Mouse (Mus musculus) kidney, postnatal 0 days (tissue): ENCODE data around the gene Gtf2b. TPM values are rescaled to one million over a fixed set of nuclear protein-coding genes. Genes with fewer than 3 reads are reported as not detected.

Experiments used
- ATAC-seq: fragments of 200-750 bp; cut with Nextera tagmentation; replicated peaks from 2 replicates; pipeline ENCODE4 v1.8.0; 2017; ENCODE audit warnings: low read depth, moderate number of reproducible peaks, moderate TSS enrichment, moderate library complexity; ENCODE audit not compliant: low FRiP score
- DNase-seq: peaks from one replicate; pipeline ENCODE4 v3.0.0-alpha.2; 2016; ENCODE audit warnings: low spot score
- H3K27ac ChIP-seq: fragments of 300-500 bp; sonication (generic); 2 replicates; pipeline ENCODE4 v1.5.1; 2014; ENCODE audit warnings: mild to moderate bottlenecking
- H3K27me3 ChIP-seq: fragments of 300-500 bp; sonication (generic); 2 replicates; pipeline ENCODE4 v1.6.1; 2014; ENCODE audit warnings: low read length, mixed read lengths; ENCODE audit not compliant: insufficient read depth
- H3K36me3 ChIP-seq: fragments of 300-500 bp; sonication (generic); 2 replicates; pipeline ENCODE4 v1.6.1; 2014; ENCODE audit warnings: low read length, mixed read lengths; ENCODE audit not compliant: insufficient read depth
- H3K4me1 ChIP-seq: fragments of 300-500 bp; sonication (generic); replicated peaks from 2 replicates; pipeline ENCODE4 v1.6.1; 2014; ENCODE audit warnings: antibody characterized with exemption, low read length, mixed read lengths; ENCODE audit not compliant: insufficient read depth
- H3K4me2 ChIP-seq: fragments of 300-500 bp; sonication (generic); 2 replicates; pipeline ENCODE4 v1.6.1; 2014; ENCODE audit warnings: mild to moderate bottlenecking, low read length, moderate library complexity, mixed read lengths
- H3K4me3 ChIP-seq: fragments of 300-500 bp; sonication (generic); replicated peaks from 2 replicates; pipeline ENCODE4 v1.5.1; 2014; ENCODE audit warnings: low read depth, low read length
- H3K9ac ChIP-seq: fragments of 300-500 bp; sonication (generic); 2 replicates; pipeline ENCODE4 v1.6.1; 2014; ENCODE audit warnings: low read depth, low read length
- H3K9me3 ChIP-seq: fragments of 300-500 bp; sonication (generic); replicated peaks from 2 replicates; pipeline ENCODE4 v1.6.1; 2016; ENCODE audit warnings: low read length, inconsistent platforms, mixed read lengths
- CTCF ChIP-seq: IDR thresholded peaks from 2 replicates; pipeline ENCODE4 v1.5.1; 2016; ENCODE audit warnings: antibody characterized with exemption, low read depth, mild to moderate bottlenecking, moderate library complexity
- WGBS: fragments of 180-500 bp; shearing (Covaris S2); extraction: QIAGEN DNeasy Blood & Tissue Kit; methylation state at CpG from one replicate; pipeline ENCODE4 v1.1.7; 2014; 5-methylcytosine and 5-hydroxymethylcytosine counted together
- polyA plus RNA-seq: library from polyadenylated mRNA; unstranded; fragments of >200 nt; fragmentation: Nextera tagmentation; extraction: Ambion mirVana; gene quantifications from 2 replicates; pipeline ENCODE4 v1.2.1, GENCODE M21; 2015

Gtf2b gene
- polyA plus RNA-seq, 1 experiment from 2014 or later = 84.9 TPM

- H3K36me3 ChIP-seq = no peaks in the 10 kb centered on the region
- no peak overlapping the region for H3K4me3 ChIP-seq
- WGBS = 62% methylated on average over 21 of the region's 21 CpGs
- ATAC-seq = peak; percentile 60
- H3K4me2 ChIP-seq = no peak overlapping the region
- no peaks in the 10 kb centered on the region for H3K4me1 ChIP-seq
- TF ChIP-seq CTCF = peak; percentile 93
- peak; percentile 84 for DNase-seq
- no peaks in the 10 kb centered on the region for H3K27me3 ChIP-seq
- H3K27ac ChIP-seq = no peak overlapping the region
- H3K9ac ChIP-seq = no peak overlapping the region
- H3K9me3 ChIP-seq = no peaks in the 10 kb centered on the region
Observed at GRCm38 (mm10) chr3:142743973-142744898, 20.6 kb upstream of the Gtf2b start.

DNA sequence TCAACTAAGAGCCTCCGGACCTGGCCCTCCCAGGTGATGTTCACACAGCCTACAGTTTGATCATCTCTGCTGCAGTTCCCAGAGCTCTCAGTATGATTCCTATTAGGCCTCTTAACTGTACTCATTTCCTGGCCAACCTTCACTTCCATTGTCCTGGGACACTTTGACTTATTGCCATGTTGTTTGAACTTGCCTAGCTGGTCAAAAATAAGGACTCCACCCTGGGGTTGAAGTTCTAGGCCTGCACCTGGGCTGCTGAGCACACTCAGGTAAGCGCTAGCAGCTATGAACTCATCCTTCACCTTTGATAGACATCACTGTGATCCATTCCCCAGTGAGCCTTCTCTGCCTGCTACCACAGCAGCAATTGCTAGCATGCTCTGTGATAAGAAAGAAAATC is 19.8 kb upstream of the Gtf2b start:
- Histone ChIP-seq H3K9ac (no peak overlapping the region), H3K36me3 (no peaks in the 10 kb centered on the region), H3K4me2 (no peak overlapping the region), H3K4me1 (no peaks in the 10 kb centered on the region), H3K4me3 (no peak overlapping the region), H3K27ac (no peak overlapping the region), H3K9me3 (no peaks in the 10 kb centered on the region), H3K27me3 (no peaks in the 10 kb centered on the region)
- WGBS = 98% methylated on average over 2 of the region's 2 CpGs
- ATAC-seq (no peak), DNase-seq (no peak)
- TF ChIP-seq CTCF = no peak

GRCm38 (mm10) chr3:142747673-142748072 is 17.2 kb upstream of the Gtf2b start:
- Histone ChIP-seq H3K27me3 (no peaks in the 10 kb centered on the region), H3K4me3 (no peak overlapping the region), H3K4me1 (no peaks in the 10 kb centered on the region), H3K4me2 (no peak overlapping the region), H3K27ac (no peak overlapping the region), H3K36me3 (no peaks in the 10 kb centered on the region), H3K9ac (no peak overlapping the region), H3K9me3 (no peaks in the 10 kb centered on the region)
- ATAC-seq = peak; percentile 60; the same call in 1 of the 2 replicates
- TF ChIP-seq CTCF = no peak
- no peak for DNase-seq
- 88% methylated on average over 7 of the region's 7 CpGs for WGBS

DNA sequence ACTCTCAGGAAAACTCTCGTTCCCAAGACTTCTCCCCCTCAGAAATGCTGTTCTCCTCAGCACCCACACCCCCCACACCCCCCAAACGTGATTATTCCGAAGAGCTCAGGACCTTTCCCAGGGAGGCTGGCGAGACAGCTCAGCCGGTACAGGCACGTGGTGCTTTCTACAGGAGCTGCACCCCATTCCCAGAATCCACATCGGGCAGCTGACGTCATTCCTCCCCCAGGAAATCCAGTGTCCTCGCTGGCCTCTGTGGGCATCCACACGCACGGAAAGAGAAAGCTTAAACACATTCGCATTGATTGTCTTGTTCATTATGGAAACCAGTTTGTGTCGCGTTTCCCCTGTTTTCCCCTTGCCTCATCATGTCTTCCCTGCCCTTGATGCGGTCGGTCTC is 15.7 kb upstream of the Gtf2b start:
- ATAC-seq = no peak
- Histone ChIP-seq H3K9me3 (no peaks in the 10 kb centered on the region), H3K4me3 (no peak overlapping the region), H3K9ac (no peak overlapping the region), H3K4me2 (no peak overlapping the region), H3K4me1 (no peaks in the 10 kb centered on the region), H3K36me3 (no peaks in the 10 kb centered on the region), H3K27ac (no peak overlapping the region), H3K27me3 (no peaks in the 10 kb centered on the region)
- WGBS = 88% methylated on average over 16 of the region's 16 CpGs
- TF ChIP-seq CTCF = no peak
- DNase-seq = no peak

DNA sequence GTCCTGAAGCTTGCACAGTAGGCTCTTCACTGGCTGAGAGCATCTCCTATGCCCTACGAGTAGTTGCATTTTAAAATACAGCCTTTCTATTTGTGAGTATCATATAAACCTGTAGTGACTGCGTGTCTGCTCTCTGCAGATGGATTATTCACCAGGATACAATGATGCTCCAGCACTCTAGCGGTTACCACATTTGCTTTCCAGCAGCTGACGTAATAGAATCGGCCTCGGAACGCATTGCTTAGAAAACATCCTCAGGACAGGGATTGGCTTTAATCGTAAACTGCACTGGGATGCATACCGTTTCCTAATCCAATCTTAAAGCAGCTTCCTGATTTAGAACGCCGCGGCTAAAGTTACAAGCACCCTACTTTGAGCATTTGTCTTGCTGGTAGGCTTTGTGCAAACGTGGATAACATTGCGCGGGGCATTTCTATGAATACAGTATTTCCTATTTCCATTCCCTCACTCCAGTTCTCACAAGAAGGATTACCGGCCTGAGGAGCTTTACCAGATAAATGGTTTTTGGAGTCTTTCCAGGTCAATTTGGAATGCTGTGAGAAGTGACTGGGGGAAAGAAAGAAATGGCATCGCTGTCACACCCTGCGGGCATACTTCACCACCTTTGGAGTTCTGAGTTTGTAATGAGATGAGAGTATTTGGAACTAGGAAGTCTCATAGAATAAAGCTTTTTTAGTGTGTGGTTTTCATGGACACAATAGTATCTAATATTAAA is 9.5 kb upstream of the Gtf2b start:
- no peak overlapping the region for H3K27ac ChIP-seq
- ATAC-seq (no peak), DNase-seq (no peak)
- no peak overlapping the region for H3K9ac ChIP-seq
- no peaks in the 10 kb centered on the region for H3K27me3 ChIP-seq
- H3K36me3 ChIP-seq = no peaks in the 10 kb centered on the region
- TF ChIP-seq CTCF = no peak
- no peak overlapping the region for H3K4me2 ChIP-seq
- H3K4me3 ChIP-seq = no peak overlapping the region
- WGBS = 87% methylated on average over 18 of the region's 18 CpGs
- no peaks in the 10 kb centered on the region for H3K4me1 ChIP-seq
- H3K9me3 ChIP-seq = no peaks in the 10 kb centered on the region

- ATAC-seq = no peak
- DNase-seq = no peak
- 65% methylated on average over 12 of the region's 12 CpGs for WGBS
- Histone ChIP-seq H3K9ac (no peak overlapping the region), H3K4me2 (no peak overlapping the region), H3K36me3 (no peaks in the 10 kb centered on the region), H3K4me1 (no peaks in the 10 kb centered on the region), H3K27me3 (no peaks in the 10 kb centered on the region), H3K27ac (no peak overlapping the region), H3K4me3 (no peak overlapping the region), H3K9me3 (no peaks in the 10 kb centered on the region)
- TF ChIP-seq CTCF = no peak
Observed at GRCm38 (mm10) chr3:142757841-142758240, 7.0 kb upstream of the Gtf2b start.
